Mouse (Mus musculus) testis, postnatal 14 days (tissue): ENCODE results near the gene Plcb2.
A peak's percentile ranks its signal among the peaks of the same experiment; 100 is the strongest.

Source experiments
- DNase-seq: peaks from one replicate; pipeline ENCODE4 v3.0.0; 2021; ENCODE audit warnings: low spot score

The Plcb2 gene

GRCm38 (mm10) chr2:118728337-118728736 lies at the start of gene Plcb2:
Gene Plcb2 (minus strand): TSS chr2:118728438.
- DNase-seq: no peak

- no peak for DNase-seq
These were observed 48.1 kb upstream of the Plcb2 start for GRCm38 (mm10) chr2:118776295-118776694.

- no peak for DNase-seq
These were observed 47.6 kb upstream of the Plcb2 start for GRCm38 (mm10) chr2:118775846-118776245.

- DNase-seq: no peak
These were observed 47.2 kb upstream of the Plcb2 start for GRCm38 (mm10) chr2:118775396-118775795.

GRCm38 (mm10) chr2:118774536-118774935 lies 46.3 kb upstream of the Plcb2 start:
- DNase-seq: no peak

GRCm38 (mm10) chr2:118772158-118772874 lies 44.1 kb upstream of the Plcb2 start, which contains the start of gene Phgr1:
Gene Phgr1 (plus strand): TSS chr2:118772769.
- no peak for DNase-seq

- no peak for DNase-seq
These were observed 38.1 kb upstream of the Plcb2 start for GRCm38 (mm10) chr2:118766041-118767033.

- DNase-seq: no peak
These were observed 36.6 kb upstream of the Plcb2 start for GRCm38 (mm10) chr2:118764875-118765274.

GRCm38 (mm10) chr2:118764094-118764831 lies 36.0 kb upstream of the Plcb2 start:
- DNase-seq: no peak

- DNase-seq: no peak
These were observed 35.2 kb upstream of the Plcb2 start for GRCm38 (mm10) chr2:118763469-118763868.

- DNase-seq: no peak
These were observed 34.5 kb upstream of the Plcb2 start for GRCm38 (mm10) chr2:118762784-118763148.

- peak; percentile 79 for DNase-seq
These were observed 33.9 kb upstream of the Plcb2 start, which contains the start of gene Ccdc9b for GRCm38 (mm10) chr2:118761906-118762783. Gene Ccdc9b (minus strand): TSS chr2:118762661.

GRCm38 (mm10) chr2:118761358-118761757 lies 33.1 kb upstream of the Plcb2 start:
- DNase-seq: no peak

GRCm38 (mm10) chr2:118760311-118761025 lies 32.2 kb upstream of the Plcb2 start:
- DNase-seq: no peak

- DNase-seq: no peak
These were observed 31.6 kb upstream of the Plcb2 start for GRCm38 (mm10) chr2:118759828-118760227.

- no peak for DNase-seq
These were observed 27.9 kb upstream of the Plcb2 start for GRCm38 (mm10) chr2:118756103-118756502.

- DNase-seq: no peak
These were observed 27.2 kb upstream of the Plcb2 start for GRCm38 (mm10) chr2:118755407-118755806.

GRCm38 (mm10) chr2:118754143-118754542 lies 25.9 kb upstream of the Plcb2 start:
- no peak for DNase-seq

GRCm38 (mm10) chr2:118752792-118753108 lies 24.5 kb upstream of the Plcb2 start:
- DNase-seq: no peak
